Mouse (Mus musculus) kidney, adult 2 months (tissue): ENCODE measurements around the gene BC004004. TPM values are rescaled to one million over a fixed set of nuclear protein-coding genes. Genes with fewer than 3 reads are reported as not detected.

ENCODE experiments used
- DNase-seq: peaks from one replicate; pipeline ENCODE4 v3.0.0; 2021
- H3K27ac ChIP-seq: fragments of 200-500 bp; 2 replicates; pipeline ENCODE4 v1.5.1; 2012; ENCODE audit warnings: low read depth, low read length, control low read depth, inconsistent platforms; ENCODE audit not compliant: insufficient read depth
- H3K27me3 ChIP-seq: fragments of 200-500 bp; replicated peaks from 2 replicates; pipeline ENCODE4 v1.6.1; 2012; ENCODE audit warnings: mild to moderate bottlenecking, moderate library complexity, low read length, inconsistent platforms; ENCODE audit not compliant: control insufficient read depth, insufficient read depth
- H3K36me3 ChIP-seq: fragments of 200-500 bp; 2 replicates; pipeline ENCODE4 v1.6.1; 2012; ENCODE audit warnings: mild to moderate bottlenecking, moderate library complexity, low read length, inconsistent platforms; ENCODE audit not compliant: control insufficient read depth, insufficient read depth
- H3K4me1 ChIP-seq: fragments of 200-500 bp; 2 replicates; pipeline ENCODE4 v1.6.1; 2011; ENCODE audit warnings: low read length; ENCODE audit not compliant: control insufficient read depth, insufficient read depth
- H3K4me3 ChIP-seq: fragments of 200-500 bp; 2 replicates; pipeline ENCODE4 v1.5.1; 2011; ENCODE audit warnings: mild to moderate bottlenecking, low read depth, low read length, control low read depth; ENCODE audit not compliant: insufficient read depth
- CTCF ChIP-seq: fragments of 200-500 bp; conservative IDR thresholded peaks from 2 replicates; pipeline ENCODE4 v1.5.1; 2011; ENCODE audit warnings: low read depth, mild to moderate bottlenecking, control low read depth, low read length, moderate library complexity, mixed read lengths; ENCODE audit not compliant: insufficient read depth, insufficient read length
- POLR2A ChIP-seq: fragments of 200-500 bp; IDR thresholded peaks from one replicate; pipeline ENCODE4 v1.6.1; 2011; ENCODE audit warnings: low read depth, low read length, control low read depth
- WGBS: fragments of 180-500 bp; shearing (Covaris S2); methylation state at CpG from one replicate; pipeline ENCODE4 v1.1.7; 2018; 5-methylcytosine and 5-hydroxymethylcytosine counted together
- polyA plus RNA-seq: library from polyadenylated mRNA; depleted of rRNA; stranded (reverse); fragments of >200 nt; gene quantifications from 2 replicates; pipeline ENCODE4 v1.2.3, GENCODE M21; 2012; rRNA removed

Gene BC004004
- 219 and 228 TPM in 2 replicates for polyA plus RNA-seq

DNA sequence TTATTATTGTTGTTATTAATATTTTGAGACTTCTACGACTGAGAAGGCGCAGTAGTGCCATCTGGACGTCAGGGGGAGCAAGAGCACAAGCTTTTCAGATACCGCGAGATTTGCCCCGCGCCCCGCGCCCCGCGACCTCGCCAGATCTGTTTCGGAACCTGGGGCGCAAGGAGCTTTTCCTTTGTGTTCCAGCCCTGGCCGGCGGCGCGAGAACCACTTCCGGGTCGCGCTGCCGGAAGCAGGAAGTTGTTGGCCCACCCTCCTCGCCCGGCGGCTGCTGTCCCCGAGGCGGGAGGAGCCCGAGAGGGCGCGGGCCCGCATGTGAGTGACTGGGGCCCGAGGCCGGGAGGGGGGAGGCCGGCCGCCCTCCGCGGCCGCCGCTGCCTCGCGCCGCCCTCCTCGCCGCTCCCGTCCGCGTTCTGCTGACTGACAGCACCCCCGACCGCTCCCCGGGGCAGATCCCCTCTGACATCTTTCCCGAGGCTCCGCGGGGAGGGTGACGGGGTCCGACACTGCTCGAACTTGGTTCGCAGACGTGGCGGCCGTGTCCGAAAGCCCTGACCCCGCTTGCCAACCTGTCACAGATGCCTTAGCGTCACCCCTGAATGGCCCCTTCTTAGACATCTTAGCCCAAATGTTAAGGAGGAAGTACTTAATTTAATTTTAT, at the start of gene BC004004:
BC004004 (plus strand) TSS at position 107 of the 667 bp plus-strand sequence.
- DNase-seq = peak; percentile 98
- under 1% methylated on average over 62 of the region's 63 CpGs for WGBS
- no peaks in the 10 kb centered on the region for H3K27me3 ChIP-seq
- H3K4me3 ChIP-seq = peak within 1 kb of the TSS; percentile 75
- H3K36me3 ChIP-seq = no peaks in the 10 kb centered on the region
- peaks cover 18% of the 10 kb centered on the region for H3K4me1 ChIP-seq
- peak within 1 kb of the TSS; percentile 95 for H3K27ac ChIP-seq
- peak; percentile 26 for TF ChIP-seq POLR2A
- peak; percentile 70 for TF ChIP-seq CTCF

DNA sequence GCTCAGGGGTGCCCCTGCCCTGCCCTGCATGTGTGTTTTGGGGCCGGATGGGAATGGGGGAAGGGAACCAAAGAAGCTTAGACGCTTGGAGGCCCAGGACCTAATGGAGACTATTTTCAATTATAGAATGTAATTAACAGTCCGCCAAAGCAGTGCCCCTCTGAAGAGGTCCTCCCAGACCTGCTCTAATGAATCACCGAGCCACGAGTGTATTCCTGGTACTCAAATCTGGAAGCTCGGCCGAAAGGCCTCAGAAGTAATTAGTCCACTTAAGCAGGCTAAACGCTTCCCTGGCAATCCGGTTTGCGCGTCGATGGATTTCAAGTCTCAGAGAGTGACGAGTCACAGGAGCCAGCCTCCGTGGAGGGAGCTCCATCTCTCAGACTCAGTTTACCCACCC, 48.0 kb upstream of the BC004004 start:
- Histone ChIP-seq H3K4me1 (no peaks in the 10 kb centered on the region), H3K27ac (no peak overlapping the region), H3K36me3 (no peaks in the 10 kb centered on the region), H3K27me3 (no peaks in the 10 kb centered on the region), H3K4me3 (no peak overlapping the region)
- no peak for TF ChIP-seq CTCF
- no peak for TF ChIP-seq POLR2A
- 74% methylated on average over 14 of the region's 14 CpGs for WGBS
- no peak for DNase-seq

DNA sequence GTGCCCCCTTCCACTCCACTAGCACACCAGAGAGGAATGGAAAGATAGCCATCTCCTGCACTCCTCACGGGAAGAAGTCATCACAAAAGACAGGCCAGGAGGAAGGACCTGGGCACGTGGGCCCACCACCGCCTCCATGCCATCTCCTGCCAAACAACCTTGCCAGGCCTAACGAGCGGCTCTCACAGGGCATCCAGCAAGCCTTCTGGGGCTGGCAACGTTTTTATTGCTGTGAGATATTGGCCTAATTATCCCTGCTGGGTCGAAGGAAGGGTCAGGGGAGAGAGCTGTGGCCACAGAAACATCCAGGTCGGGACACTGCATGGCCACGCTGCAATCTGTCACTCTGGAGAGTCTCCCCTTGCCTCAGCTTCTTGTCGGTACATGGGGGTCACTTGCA, 37.5 kb upstream of the BC004004 start:
- DNase-seq = no peak
- WGBS = 73% methylated on average over 10 of the region's 10 CpGs
- Histone ChIP-seq H3K4me1 (no peaks in the 10 kb centered on the region), H3K4me3 (no peak overlapping the region), H3K27me3 (no peaks in the 10 kb centered on the region), H3K27ac (no peak overlapping the region), H3K36me3 (no peaks in the 10 kb centered on the region)
- TF ChIP-seq CTCF = no peak
- no peak for TF ChIP-seq POLR2A

DNA sequence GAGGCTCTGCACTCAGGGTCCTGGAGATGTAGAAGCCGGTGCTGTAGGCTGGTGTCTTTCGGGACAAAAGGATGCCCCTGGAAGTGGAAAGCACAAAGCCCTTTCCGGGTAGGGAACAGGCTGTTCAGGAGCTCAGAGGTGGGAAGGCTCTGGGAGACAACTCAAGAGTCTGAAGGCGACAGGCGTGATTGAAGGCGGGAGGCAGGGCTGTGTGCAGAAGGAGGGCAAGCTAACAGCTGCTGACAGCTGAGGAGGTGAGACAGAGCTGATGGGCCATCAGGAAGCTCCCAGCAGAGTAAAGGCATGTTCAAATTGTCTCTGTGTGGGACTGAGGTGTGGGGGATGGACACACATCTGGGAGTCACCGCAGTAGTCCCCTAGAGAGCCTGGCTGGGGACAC, 32.5 kb upstream of the BC004004 start:
- H3K27ac ChIP-seq = no peak overlapping the region
- no peaks in the 10 kb centered on the region; the same call in 1 of the 2 replicates for H3K27me3 ChIP-seq
- DNase-seq = no peak
- H3K4me1 ChIP-seq = no peaks in the 10 kb centered on the region
- WGBS = 71% methylated on average over 7 of the region's 7 CpGs
- no peak overlapping the region for H3K4me3 ChIP-seq
- no peaks in the 10 kb centered on the region for H3K36me3 ChIP-seq
- TF ChIP-seq POLR2A (no peak), CTCF (no peak)

DNA sequence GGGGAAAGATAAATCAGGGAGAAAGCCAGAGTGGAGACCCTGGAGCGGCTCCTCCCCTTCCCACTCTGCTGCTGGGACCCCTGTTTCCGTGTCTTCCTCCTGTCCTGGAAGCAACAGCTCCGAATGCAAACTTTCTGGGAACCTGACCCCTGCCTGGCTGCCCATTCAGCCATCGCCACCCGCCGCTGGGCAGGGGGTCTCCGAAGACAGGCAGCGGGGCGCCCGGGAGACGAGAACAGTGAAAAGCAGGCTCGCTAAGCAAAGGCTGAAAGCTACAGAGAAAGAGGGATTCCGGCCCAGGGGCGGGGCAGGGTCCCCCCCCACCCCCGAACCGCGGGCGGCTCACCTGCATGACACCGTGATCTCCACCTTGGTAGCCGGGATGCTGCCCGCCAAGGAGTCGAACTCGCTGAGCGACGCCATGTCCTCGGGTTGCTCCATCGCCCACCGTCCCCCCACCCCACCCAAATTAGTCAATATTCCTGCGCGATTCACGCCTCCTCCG, 31.3 kb upstream of the BC004004 start:
- no peak overlapping the region for H3K27ac ChIP-seq
- H3K4me3 ChIP-seq = peak overlapping the region; percentile 16; the same call in 1 of the 2 replicates
- WGBS = 8% methylated on average over 32 of the region's 32 CpGs
- TF ChIP-seq POLR2A (no peak), CTCF (no peak)
- no peak for DNase-seq
- no peaks in the 10 kb centered on the region for H3K4me1 ChIP-seq
- H3K36me3 ChIP-seq = no peaks in the 10 kb centered on the region
- no peaks in the 10 kb centered on the region; the same call in 1 of the 2 replicates for H3K27me3 ChIP-seq

DNA sequence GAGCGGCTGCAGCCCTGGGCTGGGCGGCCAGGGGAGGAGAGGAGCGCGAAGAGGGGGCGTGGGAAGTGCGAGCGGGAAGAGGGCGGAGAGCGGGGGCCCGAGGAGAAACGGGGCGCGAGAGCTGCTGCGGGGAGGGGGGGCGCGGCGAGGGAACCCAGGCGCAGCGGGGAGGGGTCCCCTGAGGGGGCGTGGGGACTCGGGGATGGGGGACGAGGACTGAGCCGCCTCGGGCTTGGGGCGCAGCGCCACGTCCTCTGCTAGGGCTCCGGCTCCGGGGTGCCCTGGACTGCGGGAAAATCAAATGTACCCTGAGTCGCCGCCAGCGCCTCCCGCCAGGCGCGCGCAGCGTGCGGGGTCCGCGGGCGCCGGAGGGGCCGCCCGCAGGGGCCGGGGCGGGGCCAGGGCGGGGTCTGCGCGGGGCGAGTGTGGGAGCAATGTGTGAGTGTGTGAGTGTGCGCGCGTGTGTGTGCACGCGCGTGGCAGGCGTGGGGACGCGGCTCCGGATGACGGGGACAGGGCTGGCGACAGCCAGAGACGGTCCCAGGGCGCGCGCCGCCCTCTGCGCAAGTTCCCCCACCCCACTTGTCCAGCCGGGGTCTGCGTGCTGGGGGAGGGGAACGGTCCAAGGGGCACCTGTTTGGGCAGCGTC, 30.7 kb upstream of the BC004004 start, which contains the start of gene Cpne5:
Cpne5 (minus strand) TSS at position 396 of the 649 bp plus-strand sequence.
- H3K27me3 ChIP-seq = no peaks in the 10 kb centered on the region; the same call in 1 of the 2 replicates
- DNase-seq = no peak
- no peaks in the 10 kb centered on the region for H3K4me1 ChIP-seq
- peak within 1 kb of the TSS; percentile 26; the same call in 1 of the 2 replicates for H3K4me3 ChIP-seq
- H3K27ac ChIP-seq = no peak within 1 kb of the TSS
- 1% methylated on average over 64 of the region's 73 CpGs for WGBS
- no peaks in the 10 kb centered on the region for H3K36me3 ChIP-seq
- TF ChIP-seq POLR2A = no peak
- no peak for TF ChIP-seq CTCF

DNA sequence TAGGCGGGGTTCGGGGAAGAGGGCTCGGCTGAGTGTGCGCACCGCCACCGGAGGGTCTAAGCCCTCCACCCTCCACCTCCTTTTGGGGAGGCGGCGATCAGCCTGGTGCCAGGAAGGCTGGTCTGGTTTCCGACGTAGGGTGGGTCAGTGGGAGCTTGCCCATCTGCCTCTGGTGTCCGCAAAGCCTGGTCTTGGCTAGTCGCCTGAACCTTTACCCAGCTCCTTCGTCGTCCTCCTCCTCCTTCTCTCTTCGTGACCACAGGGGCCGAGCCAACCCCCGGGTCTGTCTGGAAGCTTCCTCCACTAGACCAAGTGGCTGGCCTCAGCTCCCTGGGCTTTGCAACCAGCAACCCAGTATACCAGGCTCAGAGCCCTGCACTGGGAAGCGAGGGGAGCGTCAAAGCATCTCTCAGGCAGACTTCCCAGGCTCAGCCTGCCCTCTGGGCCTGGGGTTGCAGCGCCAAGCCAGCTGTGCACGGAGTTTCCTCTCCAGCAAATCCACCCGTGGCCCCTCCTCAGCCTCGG, 30.1 kb upstream of the BC004004 start:
- Histone ChIP-seq H3K4me3 (peak overlapping the region; percentile 26; the same call in 1 of the 2 replicates), H3K27ac (no peak overlapping the region), H3K27me3 (no peaks in the 10 kb centered on the region; the same call in 1 of the 2 replicates), H3K36me3 (no peaks in the 10 kb centered on the region), H3K4me1 (no peaks in the 10 kb centered on the region)
- TF ChIP-seq CTCF = no peak
- no peak for DNase-seq
- 6% methylated on average over 22 of the region's 23 CpGs for WGBS
